Mouse (Mus musculus) liver (tissue): ENCODE data around the gene Gm4553.
A peak's percentile ranks its signal among the peaks of the same experiment; 100 is the strongest.
"Not testable (repeated sequence)": the region's sequence is repeated elsewhere in the genome, so short reads cannot be mapped to it uniquely, and the experiment has no call there.

ENCODE experiments used
- DNase-seq: peaks from one replicate; pipeline ENCODE4 v3.0.0-alpha.2; 2020; ENCODE audit warnings: mixed read lengths

Gm4553 gene

GRCm38 (mm10) chr7:142165639-142166038, at the start of gene Gm4553:
Gm4553 (minus strand) TSS chr7:142165739.
- DNase-seq, result not testable (repeated sequence)

DNA sequence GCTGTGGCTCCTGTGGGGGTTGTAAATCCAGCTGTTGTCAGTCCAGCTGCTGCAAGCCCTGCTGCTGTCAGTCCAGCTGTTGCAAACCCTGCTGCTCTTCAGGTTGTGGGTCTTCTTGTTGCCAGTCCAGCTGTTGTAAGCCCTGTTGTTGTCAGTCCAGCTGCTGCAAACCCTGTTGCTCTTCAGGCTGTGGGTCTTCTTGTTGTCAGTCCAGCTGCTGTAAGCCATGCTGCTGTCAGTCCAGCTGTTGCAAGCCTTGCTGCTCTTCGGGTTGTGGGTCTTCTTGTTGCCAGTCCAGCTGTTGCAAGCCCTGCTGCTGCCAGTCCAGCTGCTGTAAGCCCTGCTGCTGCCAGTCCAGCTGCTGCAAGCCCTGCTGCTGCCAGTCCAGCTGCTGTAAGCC, 46.6 kb upstream of the Gm4553 start:
- not testable (repeated sequence) for DNase-seq

DNA sequence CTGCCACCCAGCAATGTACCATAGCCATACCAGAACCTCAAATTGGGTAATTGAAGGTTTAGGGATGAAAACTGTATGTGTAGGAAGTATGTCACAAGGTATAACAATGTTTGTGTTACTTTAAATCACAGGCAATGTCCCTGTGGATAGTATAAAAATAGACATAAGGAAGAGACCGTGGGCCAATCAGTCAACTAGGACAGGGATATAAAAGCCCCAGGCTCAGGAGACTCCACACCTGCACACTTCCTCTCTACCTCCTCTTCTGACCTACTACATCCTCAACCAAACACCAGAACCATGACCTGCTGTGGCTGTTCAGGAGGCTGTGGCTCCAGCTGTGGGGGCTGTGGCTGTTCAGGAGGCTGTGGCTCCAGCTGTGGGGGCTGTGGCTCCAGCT, 46.0 kb upstream of the Gm4553 start, which contains the start of gene Gm7579:
Gene Gm7579 (plus strand): TSS at position 301 of the 400 bp plus-strand sequence.
- DNase-seq, result no peak

DNA sequence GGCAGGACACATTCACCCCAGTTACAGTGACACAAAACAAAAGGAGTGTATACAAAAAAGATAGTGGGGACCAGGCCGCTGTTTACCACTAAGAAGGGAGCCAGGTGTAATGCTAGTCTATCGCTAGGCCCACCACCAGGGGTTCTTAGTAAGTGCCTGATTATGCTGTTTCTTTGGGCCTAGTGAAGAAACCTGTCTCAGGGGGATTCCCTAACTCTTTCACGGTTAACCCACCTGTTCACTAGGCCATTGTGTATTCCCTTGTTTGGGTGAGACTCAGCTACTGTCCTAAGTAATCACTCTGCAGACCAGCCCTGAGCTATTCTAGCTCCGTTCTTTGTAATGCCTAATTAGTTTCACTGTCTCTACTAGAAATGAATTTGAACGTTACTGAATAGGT, 41.4 kb upstream of the Gm4553 start:
- not testable (repeated sequence) for DNase-seq

DNA sequence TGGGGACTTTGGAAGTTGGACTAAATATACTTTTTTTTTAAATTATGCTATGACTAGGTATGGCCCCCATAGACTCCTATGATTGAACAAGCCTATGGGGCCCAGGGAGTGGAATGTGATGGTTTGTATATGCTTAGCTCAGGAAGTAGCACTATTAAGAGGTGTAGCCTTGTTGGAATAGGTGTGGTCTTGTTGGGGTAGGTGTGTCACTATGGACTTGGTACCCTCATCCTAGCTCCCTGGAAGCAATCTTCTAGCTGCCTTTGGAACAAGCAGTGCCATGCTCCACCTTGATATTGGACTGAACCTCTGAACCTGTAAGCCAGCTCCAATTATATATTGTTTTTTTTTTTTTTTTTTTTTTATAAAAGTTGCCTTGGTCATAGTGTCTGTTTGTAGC, 39.9 kb upstream of the Gm4553 start:
- no peak for DNase-seq

- DNase-seq, result no peak
Observed at GRCm38 (mm10) chr7:142201064-142201463, 35.5 kb upstream of the Gm4553 start, which contains the start of gene Krtap5-3. Krtap5-3 (plus strand) TSS chr7:142201364.

GRCm38 (mm10) chr7:142198748-142199147, 33.2 kb upstream of the Gm4553 start:
- DNase-seq, result no peak

DNA sequence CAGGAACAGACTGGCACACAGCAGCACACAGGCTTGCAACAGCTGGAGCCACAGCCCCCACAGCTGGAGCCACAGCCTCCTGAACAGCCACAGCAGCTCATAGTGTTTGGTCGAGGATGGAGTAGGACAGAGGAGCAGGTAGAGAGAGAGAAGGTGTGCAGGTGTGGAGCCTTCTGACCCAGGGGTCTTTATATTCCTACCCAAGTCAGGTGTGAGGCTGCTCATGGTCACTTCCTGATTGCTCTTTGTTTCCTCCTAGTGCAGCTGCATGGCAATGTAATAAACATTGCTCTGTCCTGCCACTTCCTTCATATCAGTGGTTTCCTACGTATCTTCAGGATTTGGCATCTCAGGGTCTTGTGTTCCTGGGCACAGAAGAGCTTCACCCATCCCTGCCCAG, 24.8 kb upstream of the Gm4553 start, which contains the start of gene Gm10153:
Gene Gm10153 (minus strand): TSS at position 101 of the 400 bp plus-strand sequence.
- DNase-seq, result no peak

DNA sequence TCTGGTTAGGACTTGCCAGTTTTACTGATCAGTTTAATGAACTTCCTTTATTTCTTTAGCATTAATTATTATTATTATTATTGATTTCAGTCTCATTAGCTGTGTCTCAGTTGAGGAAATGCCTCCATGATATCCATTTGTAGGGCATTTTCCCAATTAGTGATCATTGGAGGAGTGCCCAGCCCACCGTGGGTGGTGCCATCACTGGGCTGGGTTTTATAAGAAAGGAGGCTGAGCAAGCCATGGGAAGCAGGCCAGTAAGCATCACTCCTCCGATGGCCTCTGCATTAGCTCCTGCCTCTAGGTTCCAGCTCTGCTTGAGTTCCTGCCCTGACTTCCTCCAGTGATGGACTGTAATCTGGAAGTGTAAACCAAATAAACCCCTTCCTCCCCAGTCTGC, 22.6 kb upstream of the Gm4553 start:
- DNase-seq, result no peak

DNA sequence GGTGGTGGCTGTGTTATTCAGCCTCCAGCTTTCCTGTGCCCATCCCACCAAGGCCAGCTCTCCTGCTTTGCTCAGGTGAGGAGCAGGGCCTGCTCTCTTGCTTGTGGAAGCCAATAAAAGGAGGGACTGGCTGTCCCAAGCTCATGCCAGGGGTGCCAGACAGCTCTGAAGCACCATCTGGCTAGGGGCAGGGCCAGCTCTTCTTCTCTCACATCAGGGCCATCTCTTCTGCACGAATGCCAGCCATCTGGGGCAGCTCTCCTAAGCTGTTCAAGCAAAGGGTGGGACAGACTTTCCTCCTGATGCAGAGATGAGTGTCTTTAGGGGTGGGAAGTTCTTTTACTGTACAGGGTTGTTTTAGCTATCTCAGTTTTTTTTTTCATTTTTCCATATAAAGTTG, 15.5 kb upstream of the Gm4553 start:
- no peak for DNase-seq

DNA sequence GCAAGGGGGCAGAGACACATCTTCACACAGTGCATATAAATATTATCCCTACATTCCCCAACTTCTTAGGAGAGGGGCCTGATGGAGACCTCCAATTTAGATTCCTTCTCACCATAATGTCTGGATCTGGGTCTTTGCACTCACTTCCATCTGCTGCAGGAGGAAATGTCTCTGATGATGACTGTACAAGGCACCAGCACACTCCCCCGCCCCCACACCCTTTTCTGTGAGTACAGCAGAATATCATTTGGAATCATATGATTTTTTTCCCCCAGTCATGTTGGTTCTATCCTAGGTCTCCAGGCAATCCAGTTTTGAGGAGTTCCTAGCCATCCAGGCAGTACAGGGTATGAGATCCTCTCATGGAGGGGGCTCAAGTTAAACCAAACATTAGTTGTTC, 13.1 kb upstream of the Gm4553 start:
- no peak for DNase-seq

DNA sequence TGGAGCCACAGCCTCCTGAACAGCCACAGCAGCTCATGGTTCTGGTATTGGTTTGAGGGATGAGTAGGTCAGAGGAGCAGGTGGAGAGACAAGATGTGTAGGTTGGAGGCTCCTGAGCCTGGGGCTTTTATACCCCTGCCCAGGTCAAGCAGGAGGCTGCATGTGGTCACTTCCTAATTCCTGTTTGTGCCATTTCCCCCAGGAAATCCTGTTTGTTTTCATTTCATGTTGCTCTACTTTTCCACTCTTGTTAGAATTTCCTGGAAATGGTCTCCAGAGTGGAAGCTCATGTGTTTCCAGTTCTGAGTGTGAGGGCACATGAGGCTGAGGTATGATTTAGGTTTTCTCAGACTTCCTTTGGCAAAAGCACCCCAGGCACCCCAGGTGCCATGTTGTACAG, 10.4 kb upstream of the Gm4553 start, which contains the start of gene Krtap5-2:
Gene Krtap5-2 (minus strand): TSS at position 101 of the 400 bp plus-strand sequence.
- DNase-seq, result not testable (repeated sequence)

DNA sequence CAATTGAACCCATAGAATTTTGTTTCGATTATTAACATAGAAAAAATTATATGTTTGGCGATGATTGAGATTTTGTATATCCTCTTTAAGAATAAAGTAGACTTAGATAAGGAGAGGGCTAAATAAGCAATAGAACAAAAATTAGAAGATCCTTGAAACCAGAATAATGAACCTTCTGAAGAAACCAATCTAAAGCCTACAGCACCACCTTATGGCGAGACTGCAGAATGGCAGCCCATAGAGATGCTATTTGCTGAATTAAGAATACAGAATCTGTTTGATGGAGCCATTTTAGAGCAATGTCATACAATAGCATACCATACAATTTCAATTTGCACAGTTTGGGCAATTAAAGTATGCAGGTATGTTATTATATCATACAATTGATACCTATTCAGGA, 4.3 kb upstream of the Gm4553 start:
- no peak for DNase-seq

DNA sequence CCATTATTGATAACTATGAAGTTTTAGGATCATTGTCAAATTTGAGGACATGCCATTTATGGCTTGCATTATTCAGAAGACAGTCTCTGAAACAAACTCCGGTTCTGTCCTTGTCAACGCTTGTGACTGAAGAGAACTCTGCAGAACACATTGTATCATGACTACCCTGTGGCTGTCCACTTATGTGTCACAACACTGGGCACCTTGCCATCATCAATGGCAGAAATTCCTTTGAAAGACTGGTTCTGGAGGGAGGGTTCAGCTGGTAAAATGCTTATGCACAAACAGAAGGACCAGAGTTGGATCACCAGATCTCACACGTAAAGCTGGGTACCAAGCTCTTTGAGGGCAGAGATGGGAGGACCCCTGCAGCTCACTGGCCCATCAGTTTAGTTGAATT, 6.2 kb downstream of the Gm4553 start:
- no peak for DNase-seq

DNA sequence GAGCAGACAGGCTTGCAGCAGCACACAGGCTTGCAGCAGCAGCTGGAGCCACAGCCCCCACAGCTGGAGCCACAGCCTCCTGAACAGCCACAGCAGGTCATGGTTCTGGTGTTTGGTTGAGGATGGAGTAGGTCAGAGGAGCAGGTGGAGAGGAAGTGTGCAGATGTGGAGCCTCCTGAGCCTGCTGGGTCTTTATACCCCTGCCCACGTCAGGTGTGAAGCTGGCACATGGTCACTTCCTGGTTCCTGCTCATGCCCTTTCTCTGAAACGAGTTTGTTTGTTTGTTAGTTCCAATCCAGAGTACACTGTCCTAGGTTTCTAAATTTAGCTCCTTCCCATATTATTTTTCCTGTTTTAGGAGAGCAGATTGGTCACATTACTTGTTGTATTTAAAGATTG, 8.5 kb downstream of the Gm4553 start, which contains the start of gene Gm29735:
Gene Gm29735 (minus strand): TSS at position 101 of the 400 bp plus-strand sequence.
- DNase-seq, result not testable (repeated sequence)

DNA sequence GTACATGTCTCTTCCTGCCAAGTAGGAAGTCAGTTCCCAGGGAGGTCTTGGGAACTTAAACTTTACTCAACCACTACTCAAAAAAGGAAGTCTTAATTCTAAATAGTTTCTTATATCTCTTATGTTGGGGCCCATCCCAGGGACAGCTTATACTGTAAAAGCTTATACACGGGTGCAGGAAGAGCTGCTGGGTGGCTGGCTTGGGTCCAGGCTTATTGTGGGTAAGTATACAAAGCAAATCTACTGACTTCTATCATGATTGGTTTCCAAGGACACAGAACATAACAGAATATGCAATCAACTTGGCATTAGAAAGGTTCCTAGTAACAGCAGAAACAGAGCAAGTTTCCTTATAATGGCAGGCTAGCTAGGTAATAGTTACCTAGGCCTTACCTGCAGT, 10.2 kb downstream of the Gm4553 start:
- no peak for DNase-seq

- DNase-seq, result no peak
Observed at GRCm38 (mm10) chr7:142152191-142152590, 13.3 kb downstream of the Gm4553 start.

- DNase-seq, result no peak
Observed at GRCm38 (mm10) chr7:142148633-142149032, 16.9 kb downstream of the Gm4553 start.

GRCm38 (mm10) chr7:142146033-142146432, 19.5 kb downstream of the Gm4553 start:
- peak; percentile 41 for DNase-seq

- no peak for DNase-seq
Observed at GRCm38 (mm10) chr7:142145413-142145940, 20.1 kb downstream of the Gm4553 start.

- no peak for DNase-seq
Observed at GRCm38 (mm10) chr7:142144507-142144906, 21.0 kb downstream of the Gm4553 start, which contains the start of gene Gm45337. Gm45337 (minus strand) TSS chr7:142144607.

- not testable (repeated sequence) for DNase-seq
Observed at GRCm38 (mm10) chr7:142143506-142144010, 22.0 kb downstream of the Gm4553 start.

DNA sequence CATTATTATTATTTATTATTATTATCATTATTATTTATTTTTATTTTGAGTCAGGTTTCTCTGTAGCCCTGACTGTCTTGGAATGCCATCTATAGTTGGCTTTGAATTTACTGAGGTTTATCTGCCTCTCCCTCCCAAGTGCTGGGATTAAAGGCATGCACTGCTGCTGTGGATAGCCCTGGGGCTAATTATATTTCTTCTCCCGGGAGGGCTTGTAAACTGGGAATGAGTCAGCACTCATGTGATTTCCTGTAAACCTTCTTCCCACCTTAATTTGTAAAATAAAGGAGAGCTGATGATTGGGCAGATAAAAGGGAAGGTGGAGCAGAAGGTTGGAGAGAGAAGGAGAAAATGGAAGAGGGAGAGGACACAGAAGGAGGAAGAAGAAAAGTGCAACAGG, 24.8 kb downstream of the Gm4553 start:
- DNase-seq, result no peak

GRCm38 (mm10) chr7:142135934-142136333, 29.6 kb downstream of the Gm4553 start, which contains the start of gene Gm39115:
Gm39115 (minus strand) TSS chr7:142136034.
- DNase-seq, result not testable (repeated sequence)
